Mouse (Mus musculus) small intestine, adult 2 months (tissue): ENCODE data around the gene Adamts6. TPM values are rescaled to one million over a fixed set of nuclear protein-coding genes. Genes with fewer than 3 reads are reported as not detected.

ENCODE experiments used
- H3K27ac ChIP-seq: fragments of 200-500 bp; 2 replicates; pipeline ENCODE4 v1.5.1; 2012; ENCODE audit warnings: low read depth, low read length, control low read depth, inconsistent platforms; ENCODE audit not compliant: insufficient read depth
- H3K27me3 ChIP-seq: fragments of 200-500 bp; 2 replicates; pipeline ENCODE4 v1.6.1; 2012; ENCODE audit warnings: mild to moderate bottlenecking, moderate library complexity, low read length, inconsistent platforms; ENCODE audit not compliant: control insufficient read depth, insufficient read depth
- H3K36me3 ChIP-seq: fragments of 200-500 bp; 2 replicates; pipeline ENCODE4 v1.6.1; 2012; ENCODE audit warnings: mild to moderate bottlenecking, low read length, control low read depth, inconsistent platforms; ENCODE audit not compliant: control insufficient read depth, insufficient read depth
- H3K4me1 ChIP-seq: fragments of 200-500 bp; 2 replicates; pipeline ENCODE4 v1.6.1; 2012; ENCODE audit warnings: low read length, inconsistent platforms, mixed read lengths; ENCODE audit not compliant: control insufficient read depth, insufficient read depth, insufficient read length
- H3K4me3 ChIP-seq: fragments of 200-500 bp; 2 replicates; pipeline ENCODE4 v1.5.1; 2012; ENCODE audit warnings: low read depth, mild to moderate bottlenecking, control low read depth, inconsistent platforms, low read length, moderate library complexity
- CTCF ChIP-seq: fragments of 200-500 bp; IDR thresholded peaks from 2 replicates; pipeline ENCODE4 v1.5.1; 2012; ENCODE audit warnings: low read depth, mild to moderate bottlenecking, control low read depth, inconsistent platforms, low read length, moderate library complexity, mixed read lengths; ENCODE audit not compliant: insufficient replicate concordance, insufficient read length; ENCODE audit errors: extremely low read depth
- POLR2A ChIP-seq: fragments of 200-500 bp; IDR thresholded peaks from 2 replicates; pipeline ENCODE4 v1.6.1; 2012; ENCODE audit warnings: low read depth, mild to moderate bottlenecking, control low read depth, inconsistent platforms, low read length, moderate library complexity
- WGBS: fragments of 180-500 bp; shearing (Covaris S2); methylation state at CpG from one replicate; pipeline ENCODE4 v1.1.7; 2018; 5-methylcytosine and 5-hydroxymethylcytosine counted together
- polyA plus RNA-seq: library from polyadenylated mRNA; depleted of rRNA; stranded (reverse); fragments of >200 nt; gene quantifications from 2 replicates; pipeline ENCODE4 v1.2.3, GENCODE M21; 2012

The Adamts6 gene
- polyA plus RNA-seq, 1 experiment, result 0.68 TPM

- no peak overlapping the region for H3K27ac ChIP-seq
- WGBS, result 29% methylated on average over 19 of the region's 19 CpGs
- TF ChIP-seq POLR2A (no peak), CTCF (no peak)
- H3K4me3 ChIP-seq, result no peak overlapping the region
- no peaks in the 10 kb centered on the region for H3K36me3 ChIP-seq
- H3K27me3 ChIP-seq, result no peaks in the 10 kb centered on the region
- 0 out of 2 replicates have a peak, but pooled peaks cover 1% of the 10 kb centered on the region for H3K4me1 ChIP-seq
These were observed 230.8 kb downstream of the Adamts6 start for GRCm38 (mm10) chr13:104518312-104519005.

GRCm38 (mm10) chr13:104519006-104519695 lies 231.5 kb downstream of the Adamts6 start:
- Histone ChIP-seq H3K27ac (no peak overlapping the region), H3K4me1 (0 out of 2 replicates have a peak, but pooled peaks cover 1% of the 10 kb centered on the region), H3K27me3 (no peaks in the 10 kb centered on the region), H3K36me3 (no peaks in the 10 kb centered on the region), H3K4me3 (no peak overlapping the region)
- TF ChIP-seq POLR2A, result no peak
- TF ChIP-seq CTCF, result no peak
- WGBS, result 79% methylated on average over 14 of the region's 14 CpGs

GRCm38 (mm10) chr13:104519981-104520380 lies 232.3 kb downstream of the Adamts6 start:
- Histone ChIP-seq H3K36me3 (no peaks in the 10 kb centered on the region), H3K4me1 (0 out of 2 replicates have a peak, but pooled peaks cover 1% of the 10 kb centered on the region), H3K4me3 (no peak overlapping the region), H3K27ac (no peak overlapping the region), H3K27me3 (no peaks in the 10 kb centered on the region)
- no peak for TF ChIP-seq POLR2A
- no peak for TF ChIP-seq CTCF
- WGBS, result 82% methylated on average over 4 of the region's 4 CpGs

GRCm38 (mm10) chr13:104520461-104520860 lies 232.8 kb downstream of the Adamts6 start:
- no peaks in the 10 kb centered on the region for H3K27me3 ChIP-seq
- 0 out of 2 replicates have a peak, but pooled peaks cover 1% of the 10 kb centered on the region for H3K4me1 ChIP-seq
- H3K36me3 ChIP-seq, result no peaks in the 10 kb centered on the region
- no peak overlapping the region for H3K4me3 ChIP-seq
- 66% methylated on average over 3 of the region's 3 CpGs for WGBS
- TF ChIP-seq CTCF, result no peak
- TF ChIP-seq POLR2A, result no peak
- H3K27ac ChIP-seq, result no peak overlapping the region

- Histone ChIP-seq H3K36me3 (no peaks in the 10 kb centered on the region), H3K27ac (no peak overlapping the region), H3K4me1 (0 out of 2 replicates have a peak, but pooled peaks cover 1% of the 10 kb centered on the region), H3K4me3 (no peak overlapping the region), H3K27me3 (no peaks in the 10 kb centered on the region)
- no peak for TF ChIP-seq CTCF
- no peak for TF ChIP-seq POLR2A
- WGBS, result 84% methylated on average over 2 of the region's 2 CpGs
These were observed 233.9 kb downstream of the Adamts6 start for GRCm38 (mm10) chr13:104521532-104521931.

GRCm38 (mm10) chr13:104525656-104526055 lies 238.0 kb downstream of the Adamts6 start:
- 81% methylated on average over 4 of the region's 4 CpGs for WGBS
- H3K27me3 ChIP-seq, result no peaks in the 10 kb centered on the region
- TF ChIP-seq CTCF (no peak), POLR2A (no peak)
- H3K4me1 ChIP-seq, result no peaks in the 10 kb centered on the region
- no peak overlapping the region for H3K4me3 ChIP-seq
- H3K36me3 ChIP-seq, result no peaks in the 10 kb centered on the region
- H3K27ac ChIP-seq, result no peak overlapping the region

- no peaks in the 10 kb centered on the region for H3K4me1 ChIP-seq
- H3K27ac ChIP-seq, result no peak overlapping the region
- H3K4me3 ChIP-seq, result no peak overlapping the region
- TF ChIP-seq CTCF, result no peak
- TF ChIP-seq POLR2A, result no peak
- H3K36me3 ChIP-seq, result no peaks in the 10 kb centered on the region
- H3K27me3 ChIP-seq, result no peaks in the 10 kb centered on the region
These were observed 241.6 kb downstream of the Adamts6 start for GRCm38 (mm10) chr13:104529238-104529637.
